Mouse (Mus musculus) limb, embryonic 12.5 days (tissue): ENCODE measurements around the gene Unc5c. TPM values are rescaled to one million over a fixed set of nuclear protein-coding genes. Genes with fewer than 3 reads are reported as not detected.
A peak's percentile ranks its signal among the peaks of the same experiment; 100 is the strongest.

ENCODE experiments used
- ATAC-seq: fragments of 200-750 bp; cut with Nextera tagmentation; 2 replicates; pipeline ENCODE4 v1.8.0; 2017; ENCODE audit warnings: low read depth, moderate TSS enrichment; ENCODE audit not compliant: insufficient number of reproducible peaks, insufficient read depth, low FRiP score, low TSS enrichment
- H3K27ac ChIP-seq: fragments of 300-500 bp; sonication (generic); 2 replicates; pipeline ENCODE4 v1.5.1; 2016; ENCODE audit warnings: mild to moderate bottlenecking, moderate library complexity
- H3K27me3 ChIP-seq: fragments of 300-500 bp; sonication (generic); 2 replicates; pipeline ENCODE4 v1.6.1; 2016; ENCODE audit warnings: mild to moderate bottlenecking, moderate library complexity
- H3K36me3 ChIP-seq: fragments of 300-500 bp; sonication (generic); 2 replicates; pipeline ENCODE4 v1.6.1; 2016; ENCODE audit warnings: mild to moderate bottlenecking, moderate library complexity
- H3K4me1 ChIP-seq: fragments of 300-500 bp; sonication (generic); replicated peaks from 2 replicates; pipeline ENCODE4 v1.6.1; 2016
- H3K4me2 ChIP-seq: fragments of 300-500 bp; sonication (generic); 2 replicates; pipeline ENCODE4 v1.6.1; 2016; ENCODE audit warnings: mild to moderate bottlenecking, moderate library complexity
- H3K4me3 ChIP-seq: fragments of 300-500 bp; sonication (generic); replicated peaks from 2 replicates; pipeline ENCODE4 v1.5.1; 2016; ENCODE audit warnings: mild to moderate bottlenecking
- H3K9ac ChIP-seq: fragments of 300-500 bp; sonication (generic); replicated peaks from 2 replicates; pipeline ENCODE4 v1.6.1; 2016; ENCODE audit warnings: mild to moderate bottlenecking, moderate library complexity
- H3K9me3 ChIP-seq: fragments of 300-500 bp; sonication (generic); 2 replicates; pipeline ENCODE4 v1.6.1; 2016; ENCODE audit warnings: mild to moderate bottlenecking, moderate library complexity
- WGBS: fragments of 180-500 bp; shearing (Covaris S2); methylation state at CpG from one replicate; pipeline ENCODE4 v1.1.7; 2016; 5-methylcytosine and 5-hydroxymethylcytosine counted together
- polyA plus RNA-seq: library from polyadenylated mRNA; unstranded; fragments of >200 nt; fragmentation: Nextera tagmentation; extraction: Ambion mirVana; gene quantifications from 2 replicates; pipeline ENCODE4 v1.2.1, GENCODE M21; 2016

Unc5c gene
- polyA plus RNA-seq, 1 experiment from 2014 or later, result 23.7 TPM

GRCm38 (mm10) chr3:141597974-141598373, 133.0 kb downstream of the Unc5c start:
- H3K4me1 ChIP-seq, result peaks cover 18% of the 10 kb centered on the region
- no peak overlapping the region for H3K4me3 ChIP-seq
- ATAC-seq, result no peak
- no peak overlapping the region for H3K27ac ChIP-seq
- H3K4me2 ChIP-seq, result no peak overlapping the region
- no peaks in the 10 kb centered on the region for H3K36me3 ChIP-seq
- H3K27me3 ChIP-seq, result no peaks in the 10 kb centered on the region
- no peak overlapping the region for H3K9ac ChIP-seq
- WGBS, result 62% methylated on average over 2 of the region's 2 CpGs
- H3K9me3 ChIP-seq, result no peaks in the 10 kb centered on the region

GRCm38 (mm10) chr3:141598936-141599335, 133.9 kb downstream of the Unc5c start:
- 93% methylated on average over 2 of the region's 2 CpGs for WGBS
- Histone ChIP-seq H3K4me1 (peaks cover 18% of the 10 kb centered on the region), H3K36me3 (no peaks in the 10 kb centered on the region), H3K27me3 (no peaks in the 10 kb centered on the region), H3K9me3 (no peaks in the 10 kb centered on the region), H3K4me3 (no peak overlapping the region), H3K9ac (no peak overlapping the region), H3K27ac (no peak overlapping the region), H3K4me2 (no peak overlapping the region)
- no peak for ATAC-seq

GRCm38 (mm10) chr3:141601072-141601549, 136.1 kb downstream of the Unc5c start:
- Histone ChIP-seq H3K4me3 (no peak overlapping the region), H3K27me3 (no peaks in the 10 kb centered on the region), H3K9ac (no peak overlapping the region), H3K4me1 (peaks cover 18% of the 10 kb centered on the region), H3K27ac (no peak overlapping the region), H3K36me3 (no peaks in the 10 kb centered on the region), H3K9me3 (no peaks in the 10 kb centered on the region), H3K4me2 (no peak overlapping the region)
- WGBS, result 10% methylated on average over 6 of the region's 6 CpGs
- ATAC-seq, result no peak

- ATAC-seq, result no peak
- Histone ChIP-seq H3K4me3 (no peak overlapping the region), H3K27me3 (no peaks in the 10 kb centered on the region), H3K36me3 (no peaks in the 10 kb centered on the region), H3K4me1 (no peaks in the 10 kb centered on the region), H3K27ac (no peak overlapping the region), H3K4me2 (no peak overlapping the region), H3K9me3 (no peaks in the 10 kb centered on the region), H3K9ac (no peak overlapping the region)
- 67% methylated on average over 1 of the region's 1 CpGs for WGBS
Observed at GRCm38 (mm10) chr3:141616718-141617117, 151.7 kb downstream of the Unc5c start.

DNA sequence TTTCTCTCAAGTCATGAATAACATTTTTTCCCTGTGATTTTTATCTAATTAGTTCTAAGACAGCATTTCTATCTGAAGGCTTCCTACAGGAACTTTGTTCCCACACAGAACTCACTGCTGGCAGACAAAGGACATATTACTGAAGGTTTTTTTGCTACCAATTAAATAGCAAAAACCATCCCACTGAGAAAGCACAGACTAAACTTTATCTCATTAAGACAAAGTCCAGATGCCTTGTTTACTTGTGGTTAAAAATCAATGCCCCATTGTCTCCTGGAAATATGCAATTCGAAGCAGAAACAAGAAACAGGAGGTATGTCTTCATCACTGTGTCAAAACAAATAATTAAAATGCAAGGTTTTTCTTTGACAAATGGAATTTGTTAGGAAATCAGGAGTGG, 153.7 kb downstream of the Unc5c start:
- Histone ChIP-seq H3K4me3 (no peak overlapping the region), H3K9ac (no peak overlapping the region), H3K9me3 (no peaks in the 10 kb centered on the region), H3K4me1 (no peaks in the 10 kb centered on the region), H3K27me3 (no peaks in the 10 kb centered on the region), H3K4me2 (no peak overlapping the region), H3K36me3 (no peaks in the 10 kb centered on the region), H3K27ac (no peak overlapping the region)
- WGBS, result 84% methylated on average over 1 of the region's 1 CpGs
- ATAC-seq, result no peak

- no peaks in the 10 kb centered on the region for H3K27me3 ChIP-seq
- H3K4me2 ChIP-seq, result no peak overlapping the region
- no peak overlapping the region for H3K4me3 ChIP-seq
- ATAC-seq, result no peak
- no peaks in the 10 kb centered on the region for H3K4me1 ChIP-seq
- H3K27ac ChIP-seq, result no peak overlapping the region
- no peaks in the 10 kb centered on the region for H3K36me3 ChIP-seq
- WGBS, result 76% methylated on average over 1 of the region's 1 CpGs
- H3K9ac ChIP-seq, result no peak overlapping the region
- no peaks in the 10 kb centered on the region for H3K9me3 ChIP-seq
Observed at GRCm38 (mm10) chr3:141621496-141621895, 156.5 kb downstream of the Unc5c start.

- peak; percentile 63; the same call in 1 of the 2 replicates for ATAC-seq
Observed at GRCm38 (mm10) chr3:141626935-141627638, 162.1 kb downstream of the Unc5c start.

GRCm38 (mm10) chr3:141627639-141627977, 162.6 kb downstream of the Unc5c start:
- Histone ChIP-seq H3K9me3 (no peaks in the 10 kb centered on the region), H3K9ac (no peak overlapping the region), H3K4me2 (no peak overlapping the region), H3K27ac (no peak overlapping the region), H3K4me1 (no peaks in the 10 kb centered on the region), H3K4me3 (no peak overlapping the region), H3K36me3 (no peaks in the 10 kb centered on the region), H3K27me3 (no peaks in the 10 kb centered on the region)
- 83% methylated on average over 5 of the region's 5 CpGs for WGBS
- ATAC-seq, result no peak

More at GRCm38 (mm10) chr3:141626935-141627638, 162.1 kb downstream of the Unc5c start:
- H3K4me1 ChIP-seq, result no peaks in the 10 kb centered on the region
- H3K4me2 ChIP-seq, result no peak overlapping the region
- H3K36me3 ChIP-seq, result no peaks in the 10 kb centered on the region
- WGBS, result 69% methylated on average over 1 of the region's 1 CpGs
- no peak overlapping the region for H3K4me3 ChIP-seq
- no peaks in the 10 kb centered on the region for H3K9me3 ChIP-seq
- H3K27ac ChIP-seq, result no peak overlapping the region
- H3K9ac ChIP-seq, result no peak overlapping the region
- H3K27me3 ChIP-seq, result no peaks in the 10 kb centered on the region

DNA sequence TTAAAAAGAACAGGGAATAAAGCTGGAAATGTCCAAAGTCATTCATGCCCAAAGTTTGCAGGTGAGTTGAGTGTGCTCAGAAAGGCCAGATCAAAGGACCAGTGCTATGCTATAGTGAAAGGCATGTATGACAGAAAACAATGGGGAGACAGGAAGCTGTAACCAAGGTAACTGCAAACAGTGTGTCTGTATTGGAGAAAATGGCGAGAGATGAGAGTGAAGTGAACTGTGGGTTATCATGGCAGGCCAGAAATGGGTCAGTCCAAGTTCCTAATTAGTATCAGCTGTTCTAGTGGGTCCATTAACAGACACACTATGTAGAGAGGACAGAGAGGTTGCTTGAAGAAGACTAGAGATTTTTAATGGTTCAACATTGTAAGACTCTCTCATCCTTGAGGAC, 164.4 kb downstream of the Unc5c start:
- ATAC-seq, result no peak
- Histone ChIP-seq H3K4me2 (no peak overlapping the region), H3K27me3 (no peaks in the 10 kb centered on the region), H3K4me3 (no peak overlapping the region), H3K27ac (no peak overlapping the region), H3K36me3 (no peaks in the 10 kb centered on the region), H3K4me1 (no peaks in the 10 kb centered on the region), H3K9ac (no peak overlapping the region), H3K9me3 (no peaks in the 10 kb centered on the region)
- WGBS, result 30% methylated on average over 1 of the region's 1 CpGs

- WGBS, result 71% methylated on average over 1 of the region's 1 CpGs
Observed at GRCm38 (mm10) chr3:141637900-141638299, 172.9 kb downstream of the Unc5c start.

DNA sequence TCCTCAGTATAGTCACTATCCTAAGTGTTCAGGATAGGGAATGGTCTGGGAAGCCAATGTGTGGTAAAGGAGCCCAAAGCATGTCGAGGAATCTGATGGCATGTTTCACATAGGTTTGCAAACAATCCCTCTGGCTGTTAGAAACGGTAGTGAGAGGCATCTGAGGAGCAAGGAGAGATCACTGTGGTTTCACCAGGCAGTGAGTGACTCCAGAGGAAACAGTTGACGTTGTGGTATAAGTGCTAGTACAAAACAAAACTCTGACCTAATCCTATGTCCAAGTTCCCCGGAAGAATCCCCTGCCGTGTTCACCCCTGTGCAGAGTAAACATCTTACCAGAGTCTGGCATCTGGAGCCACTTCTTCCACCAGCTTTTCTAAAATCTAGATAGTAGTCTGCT, 179.2 kb downstream of the Unc5c start:
- WGBS, result 75% methylated on average over 5 of the region's 5 CpGs
- Histone ChIP-seq H3K9ac (no peak overlapping the region), H3K36me3 (no peaks in the 10 kb centered on the region), H3K27me3 (no peaks in the 10 kb centered on the region), H3K27ac (no peak overlapping the region), H3K4me1 (no peaks in the 10 kb centered on the region), H3K4me3 (no peak overlapping the region), H3K9me3 (no peaks in the 10 kb centered on the region), H3K4me2 (no peak overlapping the region)
- ATAC-seq, result no peak

More at GRCm38 (mm10) chr3:141637900-141638299, 172.9 kb downstream of the Unc5c start:
- Histone ChIP-seq H3K9me3 (no peaks in the 10 kb centered on the region), H3K36me3 (no peaks in the 10 kb centered on the region), H3K27me3 (no peaks in the 10 kb centered on the region), H3K27ac (no peak overlapping the region), H3K4me3 (no peak overlapping the region), H3K9ac (no peak overlapping the region), H3K4me2 (no peak overlapping the region), H3K4me1 (no peaks in the 10 kb centered on the region; the same call in 1 of the 2 replicates)
- no peak for ATAC-seq

DNA sequence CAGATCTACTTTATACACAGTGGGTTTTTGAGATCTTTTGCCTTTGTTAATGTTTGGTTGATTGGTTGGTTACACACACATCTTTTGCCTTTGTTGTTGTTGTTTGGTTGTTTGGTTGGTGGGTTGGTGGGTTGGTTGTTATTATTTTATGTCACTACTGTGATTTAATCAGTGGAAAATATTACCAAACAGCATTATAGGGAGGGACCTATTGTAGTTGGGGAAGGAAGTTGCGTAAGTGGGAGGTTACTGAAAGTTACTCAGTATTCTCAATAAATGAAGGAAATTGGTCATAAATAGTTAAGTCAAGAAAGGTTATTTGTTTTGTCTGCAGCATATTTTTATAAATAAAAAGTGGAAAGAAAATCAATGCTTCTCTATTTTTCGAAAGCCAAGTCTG, 181.6 kb downstream of the Unc5c start:
- Histone ChIP-seq H3K36me3 (no peaks in the 10 kb centered on the region), H3K4me2 (no peak overlapping the region), H3K9ac (no peak overlapping the region), H3K4me1 (0 out of 2 replicates have a peak, but pooled peaks cover 10% of the 10 kb centered on the region), H3K27ac (no peak overlapping the region), H3K4me3 (no peak overlapping the region), H3K27me3 (no peaks in the 10 kb centered on the region), H3K9me3 (no peaks in the 10 kb centered on the region)
- WGBS, result 92% methylated on average over 2 of the region's 2 CpGs
- no peak for ATAC-seq
